Mouse (Mus musculus) thymus, postnatal 25 days (tissue): ENCODE measurements around the gene Nfkbiz.

Source experiments
- DNase-seq: peaks from one replicate; pipeline ENCODE4 v3.0.0; 2022

Gene Nfkbiz

GRCm38 (mm10) chr16:55832040-55832439 is 6.7 kb downstream of the Nfkbiz start:
- DNase-seq: no peak

- DNase-seq: no peak
Measured at GRCm38 (mm10) chr16:55831451-55831850, 7.2 kb downstream of the Nfkbiz start.

GRCm38 (mm10) chr16:55823398-55824155 is 15.1 kb downstream of the Nfkbiz start:
- DNase-seq: no peak

GRCm38 (mm10) chr16:55822741-55823397 is 15.8 kb downstream of the Nfkbiz start:
- DNase-seq: no peak

GRCm38 (mm10) chr16:55821997-55822740 is 16.5 kb downstream of the Nfkbiz start:
- peak; percentile 90 for DNase-seq

- DNase-seq: no peak
Measured at GRCm38 (mm10) chr16:55821571-55821981, 17.1 kb downstream of the Nfkbiz start.

- peak; percentile 55 for DNase-seq
Measured at GRCm38 (mm10) chr16:55820916-55821570, 17.7 kb downstream of the Nfkbiz start.

GRCm38 (mm10) chr16:55820161-55820915 is 18.4 kb downstream of the Nfkbiz start:
- peak; percentile 52 for DNase-seq

GRCm38 (mm10) chr16:55819186-55819861 is 19.4 kb downstream of the Nfkbiz start:
- DNase-seq: peak; percentile 24

GRCm38 (mm10) chr16:55817717-55818515 is 20.8 kb downstream of the Nfkbiz start:
- DNase-seq: no peak

GRCm38 (mm10) chr16:55816202-55816941 is 22.3 kb downstream of the Nfkbiz start:
- DNase-seq: no peak

- DNase-seq: no peak
Measured at GRCm38 (mm10) chr16:55815466-55815865, 23.2 kb downstream of the Nfkbiz start.

GRCm38 (mm10) chr16:55814686-55815085 is 24.0 kb downstream of the Nfkbiz start:
- DNase-seq: no peak

GRCm38 (mm10) chr16:55813916-55814315 is 24.8 kb downstream of the Nfkbiz start:
- no peak for DNase-seq

GRCm38 (mm10) chr16:55811792-55812191 is 26.9 kb downstream of the Nfkbiz start:
- no peak for DNase-seq

- no peak for DNase-seq
Measured at GRCm38 (mm10) chr16:55809779-55810514, 28.8 kb downstream of the Nfkbiz start.

GRCm38 (mm10) chr16:55809345-55809744 is 29.4 kb downstream of the Nfkbiz start:
- no peak for DNase-seq

- DNase-seq: no peak
Measured at GRCm38 (mm10) chr16:55807505-55807932, 31.2 kb downstream of the Nfkbiz start.

- no peak for DNase-seq
Measured at GRCm38 (mm10) chr16:55804799-55805198, 33.9 kb downstream of the Nfkbiz start.
